Mouse (Mus musculus): ENCODE measurements around the gene Wdr24. TPM values are rescaled to one million over a fixed set of nuclear protein-coding genes. Genes with fewer than 3 reads are reported as not detected.

Wdr24 gene
- polyA plus RNA-seq, 1 experiment from 2014 or later = 9.6 TPM

GRCm38 (mm10) chr17:25840519-25840918 is 17.1 kb downstream of the Wdr24 start:
- no peak for ATAC-seq
- Histone ChIP-seq H3K9ac (ENCODE audit: low read depth, low read length) (no peak overlapping the region), H3K27me3 (replicated peaks; ENCODE audit: control insufficient read depth, insufficient read depth, low read length) (no peaks in the 10 kb centered on the region), H3K27ac (ENCODE audit: low read depth, low read length) (peak overlapping the region; percentile 85; the same call in 1 of the 2 replicates), H3K36me3 (ENCODE audit: control insufficient read depth, insufficient read depth) (peaks cover 42% of the 10 kb centered on the region), H3K4me1 (replicated peaks; ENCODE audit: control insufficient read depth, insufficient read depth, low read length) (peaks cover 6% of the 10 kb centered on the region; the same call in 1 of the 2 replicates), H3K4me2 (replicated peaks; ENCODE audit: low read depth) (no peak overlapping the region; the same call in 1 of the 2 replicates), H3K9me3 (ENCODE audit: control insufficient read depth) (no peaks in the 10 kb centered on the region), H3K4me3 (ENCODE audit: low read depth, low read length) (no peak overlapping the region)
- TF ChIP-seq CTCF (IDR thresholded peaks at IDR 0.05; ENCODE audit: low read depth) = no peak
- 96% methylated on average over 6 of the region's 6 CpGs for WGBS

GRCm38 (mm10) chr17:25841117-25841880 is 17.9 kb downstream of the Wdr24 start, which contains the start of gene Gm20683:
TSS of gene Gm20683 (minus strand) at chr17:25841763.
- H3K4me1 ChIP-seq (replicated peaks; ENCODE audit: control insufficient read depth, insufficient read depth, low read length) = peaks cover 4% of the 10 kb centered on the region; the same call in 1 of the 2 replicates
- no peak within 1 kb of the TSS for H3K9ac ChIP-seq (ENCODE audit: low read depth, low read length)
- no peak within 1 kb of the TSS for H3K4me3 ChIP-seq (ENCODE audit: low read depth, low read length)
- no peak for ATAC-seq
- 89% methylated on average over 22 of the region's 22 CpGs for WGBS
- H3K9me3 ChIP-seq (ENCODE audit: control insufficient read depth) = no peaks in the 10 kb centered on the region
- no peak for TF ChIP-seq CTCF (IDR thresholded peaks at IDR 0.05; ENCODE audit: low read depth)
- peaks cover 38% of the 10 kb centered on the region for H3K36me3 ChIP-seq (ENCODE audit: control insufficient read depth, insufficient read depth)
- H3K27me3 ChIP-seq (replicated peaks; ENCODE audit: control insufficient read depth, insufficient read depth, low read length) = no peaks in the 10 kb centered on the region
- 0 out of 2 replicates have a peak within 1 kb of the TSS, but pooled peaks have one; percentile 8 for H3K27ac ChIP-seq (ENCODE audit: low read depth, low read length)
- no peak within 1 kb of the TSS for H3K4me2 ChIP-seq (replicated peaks; ENCODE audit: low read depth)

- H3K27me3 ChIP-seq (replicated peaks; ENCODE audit: control insufficient read depth, insufficient read depth, low read length) = no peaks in the 10 kb centered on the region
- no peak overlapping the region for H3K4me2 ChIP-seq (replicated peaks; ENCODE audit: low read depth)
- no peak overlapping the region for H3K27ac ChIP-seq (ENCODE audit: low read depth, low read length)
- no peak overlapping the region for H3K4me3 ChIP-seq (ENCODE audit: low read depth, low read length)
- H3K4me1 ChIP-seq (replicated peaks; ENCODE audit: control insufficient read depth, insufficient read depth, low read length) = peaks cover 3% of the 10 kb centered on the region; the same call in 1 of the 2 replicates
- no peak for ATAC-seq
- TF ChIP-seq CTCF (IDR thresholded peaks at IDR 0.05; ENCODE audit: low read depth) = no peak
- no peaks in the 10 kb centered on the region for H3K9me3 ChIP-seq (ENCODE audit: control insufficient read depth)
- WGBS = 77% methylated on average over 3 of the region's 3 CpGs
- peaks cover 38% of the 10 kb centered on the region for H3K36me3 ChIP-seq (ENCODE audit: control insufficient read depth, insufficient read depth)
- H3K9ac ChIP-seq (ENCODE audit: low read depth, low read length) = no peak overlapping the region
These were observed 19.1 kb downstream of the Wdr24 start for GRCm38 (mm10) chr17:25842509-25842908.

GRCm38 (mm10) chr17:25843122-25843521 is 19.7 kb downstream of the Wdr24 start:
- H3K4me3 ChIP-seq (ENCODE audit: low read depth, low read length) = peak overlapping the region; percentile 79
- no peak for ATAC-seq
- H3K4me2 ChIP-seq (replicated peaks; ENCODE audit: low read depth) = peak overlapping the region; percentile 95
- H3K36me3 ChIP-seq (ENCODE audit: control insufficient read depth, insufficient read depth) = peaks cover 35% of the 10 kb centered on the region
- H3K9ac ChIP-seq (ENCODE audit: low read depth, low read length) = no peak overlapping the region
- peak overlapping the region; percentile 11; the same call in 1 of the 2 replicates for H3K27ac ChIP-seq (ENCODE audit: low read depth, low read length)
- no peak for TF ChIP-seq CTCF (IDR thresholded peaks at IDR 0.05; ENCODE audit: low read depth)
- H3K9me3 ChIP-seq (ENCODE audit: control insufficient read depth) = no peaks in the 10 kb centered on the region
- 81% methylated on average over 4 of the region's 4 CpGs for WGBS
- no peaks in the 10 kb centered on the region for H3K27me3 ChIP-seq (replicated peaks; ENCODE audit: control insufficient read depth, insufficient read depth, low read length)
- peaks cover 3% of the 10 kb centered on the region; the same call in 1 of the 2 replicates for H3K4me1 ChIP-seq (replicated peaks; ENCODE audit: control insufficient read depth, insufficient read depth, low read length)

- H3K36me3 ChIP-seq (ENCODE audit: control insufficient read depth, insufficient read depth) = peaks cover 34% of the 10 kb centered on the region
- 2% methylated on average over 37 of the region's 38 CpGs for WGBS
- peak overlapping the region; percentile 92 for H3K27ac ChIP-seq (ENCODE audit: low read depth, low read length)
- H3K4me2 ChIP-seq (replicated peaks; ENCODE audit: low read depth) = peak overlapping the region; percentile 95
- peaks cover 3% of the 10 kb centered on the region; the same call in 1 of the 2 replicates for H3K4me1 ChIP-seq (replicated peaks; ENCODE audit: control insufficient read depth, insufficient read depth, low read length)
- no peaks in the 10 kb centered on the region for H3K27me3 ChIP-seq (replicated peaks; ENCODE audit: control insufficient read depth, insufficient read depth, low read length)
- no peaks in the 10 kb centered on the region for H3K9me3 ChIP-seq (ENCODE audit: control insufficient read depth)
- no peak for TF ChIP-seq CTCF (IDR thresholded peaks at IDR 0.05; ENCODE audit: low read depth)
- ATAC-seq = peak; percentile 19; the same call in 1 of the 2 replicates
- peak overlapping the region; percentile 79 for H3K4me3 ChIP-seq (ENCODE audit: low read depth, low read length)
- peak overlapping the region; percentile 78 for H3K9ac ChIP-seq (ENCODE audit: low read depth, low read length)
These were observed 20.4 kb downstream of the Wdr24 start for GRCm38 (mm10) chr17:25843636-25844395.

- Histone ChIP-seq H3K4me3 (ENCODE audit: low read depth, low read length) (peak within 1 kb of the TSS; percentile 79), H3K27ac (ENCODE audit: low read depth, low read length) (peak within 1 kb of the TSS; percentile 92), H3K4me2 (replicated peaks; ENCODE audit: low read depth) (peak within 1 kb of the TSS; percentile 95), H3K9ac (ENCODE audit: low read depth, low read length) (peak within 1 kb of the TSS; percentile 78), H3K9me3 (ENCODE audit: control insufficient read depth) (no peaks in the 10 kb centered on the region), H3K36me3 (ENCODE audit: control insufficient read depth, insufficient read depth) (peaks cover 31% of the 10 kb centered on the region), H3K4me1 (replicated peaks; ENCODE audit: control insufficient read depth, insufficient read depth, low read length) (0 out of 2 replicates have a peak, but pooled peaks cover 3% of the 10 kb centered on the region), H3K27me3 (replicated peaks; ENCODE audit: control insufficient read depth, insufficient read depth, low read length) (no peaks in the 10 kb centered on the region)
- ATAC-seq = peak; percentile 85
- 1% methylated on average over 18 of the region's 21 CpGs for WGBS
- TF ChIP-seq CTCF (IDR thresholded peaks at IDR 0.05; ENCODE audit: low read depth) = peak; percentile 77
These were observed 21.0 kb downstream of the Wdr24 start, which contains the start of gene Rhot2 for GRCm38 (mm10) chr17:25844396-25844901. TSS of gene Rhot2 (minus strand) at chr17:25844851.
